Mouse (Mus musculus) cerebellum, adult (tissue): ENCODE results near the gene Col5a3.
"Not testable (repeated sequence)": the region's sequence is repeated elsewhere in the genome, so short reads cannot be mapped to it uniquely, and the experiment has no call there.

Experiments
- ATAC-seq: cut with Nextera tagmentation; 2 replicates; pipeline ENCODE4 v1.9.2; 2017; ENCODE audit warnings: mild to moderate bottlenecking, moderate library complexity, mixed read lengths; ENCODE audit not compliant: insufficient number of reproducible peaks, low FRiP score, low TSS enrichment

Gene Col5a3

DNA sequence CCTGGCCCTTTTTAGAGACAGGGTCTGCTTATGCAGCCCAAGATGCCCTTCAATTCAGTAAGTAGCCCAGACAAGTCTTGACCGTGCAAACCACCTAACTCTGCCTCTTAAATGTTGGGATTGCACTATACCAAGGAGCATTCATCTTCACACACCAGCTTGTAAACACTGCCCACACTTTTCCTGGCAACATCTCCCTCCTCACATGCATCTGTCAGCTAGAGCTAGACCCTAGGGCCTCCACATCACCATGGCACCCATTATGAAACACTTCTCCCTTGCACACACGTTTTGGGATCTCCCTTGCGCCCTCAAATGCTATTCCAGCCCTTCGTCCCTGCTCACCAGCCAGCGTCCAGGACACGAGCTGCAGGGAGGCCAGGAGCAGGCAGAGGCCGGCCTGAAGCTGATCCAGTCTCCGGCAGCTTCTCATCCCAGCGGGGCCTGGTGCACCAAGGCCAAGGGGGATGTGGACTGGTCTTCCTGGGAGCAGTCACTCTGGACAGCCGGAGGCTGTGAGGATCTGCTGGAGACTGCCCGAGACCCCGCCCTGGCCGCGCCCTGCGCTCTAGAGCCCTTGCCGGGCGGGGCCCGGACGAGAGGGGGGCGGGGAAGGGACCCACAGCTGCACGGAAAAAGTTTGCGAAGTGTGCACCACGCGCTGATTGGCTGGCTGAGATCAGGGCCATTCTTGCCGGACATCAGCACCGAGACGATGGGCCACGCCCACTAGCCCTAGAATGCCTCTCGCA is at the start of gene Col5a3:
TSS of gene Col5a3 (minus strand) at position 547 of the 752 bp plus-strand sequence.
- ATAC-seq: no peak

DNA sequence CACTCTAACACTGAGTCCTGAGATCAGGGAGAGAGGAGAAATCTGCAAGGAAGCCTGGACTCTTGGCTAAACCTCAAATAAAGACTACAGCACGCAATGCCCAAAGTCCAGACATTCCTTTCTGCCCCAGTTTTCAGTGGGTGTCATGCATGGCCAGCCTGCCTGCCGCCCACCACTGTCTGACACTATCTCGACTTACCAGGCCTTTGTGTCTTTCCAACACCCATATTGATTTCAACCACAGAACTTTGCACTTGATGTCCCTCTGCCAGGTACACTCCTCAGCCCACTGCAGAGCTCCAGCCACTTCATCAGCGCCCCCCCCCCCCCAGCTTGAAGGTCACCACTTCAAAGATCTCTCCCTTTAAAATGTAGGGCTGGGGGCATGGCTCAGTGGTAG is 47.4 kb upstream of the Col5a3 start:
- ATAC-seq: no peak

DNA sequence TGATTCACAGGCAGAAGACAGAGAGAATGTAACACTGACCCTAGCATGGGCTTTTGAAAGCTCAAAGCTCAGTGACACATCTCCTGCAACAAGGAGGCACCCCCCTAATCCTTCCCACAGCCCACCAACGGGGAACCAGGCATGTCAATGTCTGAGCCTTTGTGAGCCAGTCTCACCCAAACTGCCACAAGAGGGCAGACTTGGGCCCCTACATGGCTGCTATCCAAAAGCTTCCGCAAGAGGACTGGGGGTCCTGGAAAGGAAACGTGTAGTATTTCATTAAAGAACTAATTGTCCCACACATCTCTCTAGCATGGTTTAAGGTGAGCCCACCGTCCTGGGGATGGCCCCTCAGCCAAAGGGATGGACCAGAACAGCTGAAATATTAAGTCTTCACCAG is 47.0 kb upstream of the Col5a3 start:
- ATAC-seq: no peak

DNA sequence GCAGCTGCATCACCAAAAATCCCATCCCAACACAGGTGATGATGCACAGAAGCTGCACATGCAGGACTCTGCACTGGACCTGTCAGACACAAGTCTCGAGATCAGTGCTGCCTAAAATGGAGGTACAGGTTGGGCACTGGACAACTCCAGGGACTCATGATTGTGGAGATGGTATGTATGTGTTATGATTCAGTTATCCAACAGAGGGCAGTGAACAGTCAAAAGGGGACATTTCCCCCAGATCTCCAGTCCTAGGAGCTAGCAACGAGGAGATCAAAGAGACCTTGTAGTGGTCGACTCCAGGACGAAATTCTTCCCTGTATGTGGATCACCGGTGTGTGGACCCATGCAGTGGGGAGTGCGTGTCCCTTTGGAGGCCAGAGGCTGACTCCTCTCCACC is 45.1 kb upstream of the Col5a3 start:
- no peak for ATAC-seq

DNA sequence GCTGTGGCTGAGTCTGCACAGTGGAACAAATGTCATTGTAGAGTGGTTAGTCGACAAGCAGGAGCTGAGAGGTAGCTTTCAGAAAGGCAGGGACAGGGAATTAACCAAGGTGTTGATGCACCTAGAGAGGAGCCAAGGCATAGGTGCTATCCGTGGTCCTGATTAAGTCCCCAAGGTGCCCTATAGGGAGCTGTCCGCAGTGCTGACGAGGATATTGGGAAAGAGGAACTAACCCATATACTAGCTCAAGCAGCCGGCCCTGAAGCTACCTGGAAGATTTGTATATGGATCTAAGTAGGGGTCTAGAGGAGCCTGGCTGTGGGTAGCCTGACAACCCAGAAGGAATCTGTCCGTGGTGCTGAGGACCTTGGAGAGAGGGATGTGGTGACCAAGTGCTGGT is 42.3 kb upstream of the Col5a3 start:
- no peak for ATAC-seq

DNA sequence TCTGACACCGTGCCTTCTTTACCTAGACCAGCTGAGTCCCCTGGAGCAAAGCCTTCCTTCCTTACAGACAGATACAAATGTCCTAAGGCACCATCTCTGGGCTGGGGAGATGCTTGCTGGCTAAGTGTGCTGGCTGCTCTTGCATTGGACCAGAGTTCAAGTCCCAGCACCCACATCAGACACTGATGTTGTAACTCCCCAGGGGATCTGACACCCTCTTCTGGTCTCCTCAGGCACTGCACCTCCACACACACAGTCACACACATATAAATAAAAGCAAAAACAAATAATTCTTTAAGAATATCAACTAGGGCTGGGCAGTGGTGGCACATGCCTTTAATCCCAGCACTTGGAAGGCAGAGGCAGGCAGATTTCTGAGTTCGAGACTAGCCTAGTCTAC is 35.3 kb upstream of the Col5a3 start:
- no peak for ATAC-seq

DNA sequence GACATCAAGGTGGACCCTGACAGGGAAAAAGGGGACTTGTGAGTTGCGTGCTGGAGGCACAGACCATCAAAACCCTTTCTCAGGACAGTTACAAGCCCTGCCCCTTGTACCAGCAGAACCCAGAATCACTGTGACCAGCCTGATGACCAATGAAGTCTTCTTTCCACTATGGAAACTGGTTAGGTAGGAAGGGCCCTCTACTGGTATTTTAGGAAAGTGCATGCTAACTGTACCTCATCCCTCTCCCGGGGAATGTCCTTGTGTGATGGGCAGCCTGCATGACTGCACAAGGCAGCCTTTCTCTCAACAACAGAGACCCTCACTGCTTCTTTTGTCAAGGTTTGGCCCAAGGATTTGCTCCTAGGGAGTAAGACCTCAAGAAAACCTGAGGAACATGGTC is 27.8 kb upstream of the Col5a3 start:
- ATAC-seq: 0 out of 2 replicates have a peak, but pooled peaks have one; percentile 40

DNA sequence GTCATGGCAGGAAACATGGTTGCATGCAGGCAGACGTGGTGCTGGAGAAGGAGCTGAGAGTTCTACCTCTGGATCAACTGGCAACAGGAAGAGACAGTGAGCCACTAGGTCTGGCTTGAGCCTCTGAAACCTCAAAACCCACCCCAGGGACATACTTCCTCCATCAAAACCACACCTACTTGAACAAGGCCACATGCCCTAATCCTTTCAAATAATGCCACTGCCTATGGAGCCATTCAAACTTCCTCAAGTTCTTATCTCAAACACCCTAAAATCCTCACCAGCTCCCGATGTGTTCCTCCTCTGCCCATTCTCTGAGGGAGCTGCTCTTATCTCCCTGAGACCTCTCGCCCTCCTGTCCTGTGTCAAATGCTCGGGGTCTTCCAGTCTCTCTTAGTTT is 27.3 kb upstream of the Col5a3 start:
- ATAC-seq: no peak

DNA sequence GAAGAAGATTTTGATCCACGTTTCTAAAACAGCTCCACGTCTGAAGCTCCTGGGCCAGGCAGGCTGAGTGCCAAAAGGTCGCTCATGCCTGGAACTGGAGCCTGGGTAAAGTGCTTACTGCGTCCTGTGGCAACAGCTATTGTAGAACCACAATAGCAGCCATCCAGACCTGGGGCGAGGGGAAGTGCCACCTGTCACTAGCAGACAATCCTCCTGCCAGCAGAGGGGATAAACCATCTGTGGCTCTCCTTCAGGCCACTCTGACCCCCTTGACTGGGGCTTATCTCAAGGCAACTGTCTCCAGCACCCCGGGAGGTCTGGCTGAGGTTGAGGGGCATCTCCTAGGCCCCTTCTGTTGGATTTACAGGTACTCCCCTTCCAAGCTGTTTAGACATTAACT is 24.1 kb upstream of the Col5a3 start:
- no peak for ATAC-seq

DNA sequence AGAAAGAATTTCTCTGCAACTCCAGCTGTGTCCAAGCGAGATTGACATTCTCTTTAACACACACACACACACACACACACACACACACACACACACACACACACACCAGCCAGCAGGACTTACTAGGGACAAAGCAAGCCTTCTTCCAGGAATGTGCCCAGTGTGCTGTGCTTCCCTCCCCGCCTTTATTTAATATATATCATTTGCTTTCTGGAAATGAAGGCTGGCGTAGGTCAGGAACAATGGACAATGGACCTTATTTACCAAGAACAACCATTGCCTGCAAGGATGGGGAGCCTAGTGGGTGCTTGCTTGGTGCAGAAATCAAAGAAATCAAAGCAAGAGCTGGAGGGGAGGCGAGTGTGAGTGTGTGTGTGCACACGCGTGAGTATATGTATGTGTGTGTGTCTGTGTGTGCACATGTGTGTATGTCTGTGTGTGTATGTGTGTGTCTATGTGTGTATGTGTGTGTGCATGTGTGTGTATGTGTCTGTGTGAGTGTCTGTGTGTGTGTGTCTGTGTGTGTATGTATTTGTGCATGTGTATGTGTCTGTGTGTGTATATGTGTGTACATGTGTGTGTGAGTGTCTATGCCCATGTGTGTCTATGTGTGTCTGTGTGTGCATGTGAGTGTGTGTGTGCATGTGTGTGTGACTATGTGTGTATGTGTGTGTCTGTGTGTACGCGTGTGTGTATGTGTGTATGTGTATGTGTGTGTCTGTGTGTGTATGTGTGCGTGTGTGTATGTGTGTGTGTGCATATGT is 22.5 kb upstream of the Col5a3 start:
- ATAC-seq: no peak

DNA sequence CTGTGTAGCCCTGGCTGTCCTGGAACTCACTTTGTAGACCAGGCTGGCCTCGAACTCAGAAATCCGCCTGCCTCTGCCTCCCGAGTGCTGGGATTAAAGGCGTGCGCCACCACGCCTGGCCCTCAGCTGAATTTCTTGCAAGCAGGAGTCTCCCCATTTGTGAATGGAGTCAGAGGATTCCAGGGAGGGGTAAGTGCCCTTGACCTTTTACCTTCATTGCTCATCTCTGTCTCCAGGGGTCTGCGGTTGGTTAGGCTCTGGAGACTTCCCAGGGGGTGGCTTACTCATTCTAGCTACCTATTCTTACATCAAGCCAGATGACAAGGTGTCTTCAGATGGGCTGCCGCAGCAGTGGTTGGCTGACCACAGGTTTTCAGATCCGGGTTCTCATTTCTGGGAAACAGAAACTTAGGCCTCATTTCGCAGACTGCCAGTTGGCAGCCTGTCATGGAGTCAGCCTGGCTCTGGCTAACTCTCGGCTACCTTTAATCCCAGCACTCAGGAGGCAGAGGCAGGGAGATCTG is 20.6 kb upstream of the Col5a3 start:
- ATAC-seq: not testable (repeated sequence)

DNA sequence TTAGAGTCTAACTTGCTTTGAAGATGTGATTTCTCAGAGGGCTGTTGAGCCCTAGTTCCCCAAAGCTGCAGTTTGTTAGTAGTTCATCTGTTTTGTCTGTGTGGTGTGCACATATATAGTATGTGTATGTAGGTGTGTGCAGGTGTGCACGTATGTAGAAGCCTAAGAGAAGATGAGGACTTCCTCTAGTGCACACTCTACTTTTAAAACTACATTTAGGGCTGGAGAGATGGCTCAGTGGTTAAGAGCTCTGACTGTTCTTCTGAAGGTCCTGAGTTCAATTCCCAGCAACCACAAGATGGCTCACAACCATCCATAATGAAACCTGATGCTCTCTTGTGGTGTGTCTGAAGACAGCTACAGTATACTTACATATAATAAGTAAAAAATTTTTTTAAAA is 20.0 kb upstream of the Col5a3 start:
- no peak for ATAC-seq

DNA sequence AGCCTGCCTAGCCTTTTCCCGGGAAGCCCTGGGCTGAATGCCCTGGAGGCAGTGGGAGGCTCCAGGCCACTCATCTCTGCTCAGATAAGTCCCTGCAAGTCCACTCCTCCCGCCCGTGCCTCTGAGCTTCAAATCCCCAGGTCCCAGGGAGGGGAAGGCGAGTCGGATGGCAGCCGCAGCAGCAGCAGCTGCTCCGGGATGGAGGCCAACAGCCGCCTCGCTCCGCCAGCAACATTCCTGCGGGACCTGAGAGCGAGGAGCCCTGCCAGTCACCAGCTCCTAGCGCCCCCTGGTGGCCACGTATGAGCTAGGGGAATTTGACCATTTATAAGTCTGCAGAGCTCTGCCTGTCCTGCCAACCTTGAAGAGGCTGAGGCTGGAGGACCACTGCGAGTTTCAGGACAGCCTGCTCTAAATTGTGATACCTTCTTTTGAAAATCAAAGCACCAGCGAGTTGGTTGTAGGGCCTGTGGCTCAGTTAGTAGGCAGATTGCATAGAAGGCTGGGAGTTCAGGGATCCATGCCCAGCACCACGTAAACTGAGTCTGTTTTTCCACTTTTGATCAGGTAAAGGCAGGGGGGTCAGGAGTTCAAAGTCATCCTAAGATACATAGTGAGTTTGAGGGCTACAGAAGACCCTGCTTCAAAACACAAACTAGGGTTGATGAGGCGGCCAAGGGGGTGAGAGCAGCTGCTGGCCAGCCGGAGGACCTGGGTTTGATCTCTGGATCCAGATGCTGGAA is 16.2 kb upstream of the Col5a3 start:
- peak; percentile 82 for ATAC-seq

DNA sequence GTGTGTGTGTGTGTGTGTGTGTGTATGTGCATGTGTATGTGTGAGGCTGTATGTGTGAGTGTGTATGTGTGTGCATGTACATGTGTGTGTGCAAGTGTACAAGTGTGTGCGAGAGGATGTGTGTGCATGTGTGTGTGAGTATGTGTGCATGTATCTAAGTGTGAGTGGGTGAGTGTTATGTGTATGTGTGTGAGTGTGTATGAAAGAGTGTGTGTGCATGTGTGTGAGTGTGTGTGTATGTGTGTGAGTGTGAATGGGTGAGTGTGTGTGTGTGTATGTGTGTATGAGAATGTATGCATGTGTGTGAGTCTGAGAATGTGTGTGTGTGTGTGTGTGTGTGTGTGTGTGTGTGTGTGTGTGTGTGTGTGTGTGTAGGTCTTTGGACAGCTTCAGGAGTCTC is 13.3 kb upstream of the Col5a3 start:
- no peak for ATAC-seq

DNA sequence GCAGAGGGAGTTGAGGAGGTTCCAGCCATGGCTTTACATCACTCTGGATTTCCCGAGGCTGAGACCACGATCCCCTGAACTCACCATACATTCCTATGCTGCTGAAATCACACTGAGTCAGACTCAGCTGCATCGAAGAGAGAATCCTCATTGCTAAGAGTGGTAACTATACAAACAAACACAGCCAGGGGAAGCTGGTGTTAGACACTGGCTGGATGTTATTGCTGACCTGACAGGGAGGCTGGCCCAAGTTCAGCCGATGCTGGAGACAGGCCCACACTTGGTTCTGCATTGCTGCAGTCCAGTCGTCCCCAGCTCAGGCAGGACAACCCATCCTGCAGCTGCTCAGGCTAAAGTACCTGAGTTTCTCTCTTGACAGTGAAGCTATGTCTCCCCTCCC is 10.9 kb upstream of the Col5a3 start:
- no peak for ATAC-seq

DNA sequence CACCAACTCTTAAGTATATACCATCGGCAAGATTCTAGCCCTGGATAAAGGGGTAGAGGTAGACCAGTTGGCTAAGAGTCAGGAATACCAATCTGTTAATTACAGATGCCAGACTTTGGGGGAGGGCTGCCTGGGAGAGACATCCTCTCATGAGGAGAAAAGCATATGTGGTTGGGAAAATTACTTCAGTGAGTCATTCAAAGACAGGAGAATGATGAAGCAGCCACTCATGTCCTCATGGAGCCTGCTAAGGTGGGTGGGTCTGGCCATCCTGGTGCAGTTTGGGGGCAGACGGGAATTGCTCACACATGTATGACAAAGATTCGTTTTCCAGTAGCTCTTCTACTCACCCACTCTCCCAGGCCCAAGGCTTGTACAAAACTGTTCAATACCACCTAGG is 8.0 kb upstream of the Col5a3 start:
- no peak for ATAC-seq

DNA sequence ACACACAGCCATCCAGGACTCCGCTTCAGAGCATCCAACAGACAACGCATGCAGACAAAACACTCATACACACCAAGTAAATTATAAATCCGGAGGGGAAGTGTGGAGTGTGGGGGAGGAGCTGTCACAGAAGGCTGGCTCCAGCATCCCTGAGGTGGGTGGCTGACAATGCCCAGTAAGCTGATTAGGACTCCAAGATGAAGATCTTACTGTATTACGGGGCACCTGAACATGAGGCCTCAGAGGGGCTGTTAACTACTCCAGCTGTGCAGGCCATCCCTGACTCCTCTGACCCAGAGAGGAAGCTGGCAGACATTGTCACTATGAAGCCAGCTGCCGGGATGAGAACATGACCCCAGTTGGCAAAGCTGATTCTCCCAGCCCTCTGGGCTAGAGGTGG is 5.1 kb upstream of the Col5a3 start:
- no peak for ATAC-seq

DNA sequence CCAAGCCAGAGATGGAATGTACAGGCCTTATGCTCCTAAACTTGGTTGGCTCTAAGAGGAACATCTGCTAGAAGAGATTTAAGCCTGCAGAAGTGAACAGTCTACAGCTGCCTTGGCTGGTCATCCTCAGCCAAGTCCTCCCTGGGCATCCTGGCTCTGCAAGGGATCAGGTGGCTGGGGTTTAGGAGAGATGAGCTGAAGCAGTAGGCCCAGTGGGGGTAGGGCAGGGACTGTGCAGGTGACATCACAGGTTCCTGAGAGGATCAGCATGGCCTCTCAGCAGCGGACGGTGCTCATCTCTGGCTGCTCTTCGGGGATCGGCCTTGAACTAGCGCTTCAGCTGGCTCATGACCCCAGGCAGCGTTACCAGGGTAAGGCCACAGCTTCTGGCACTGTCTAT is 3.4 kb upstream of the Col5a3 start, which contains the start of gene Rdh8:
TSS of gene Rdh8 (plus strand) at position 268 of the 400 bp plus-strand sequence.
- ATAC-seq: no peak

DNA sequence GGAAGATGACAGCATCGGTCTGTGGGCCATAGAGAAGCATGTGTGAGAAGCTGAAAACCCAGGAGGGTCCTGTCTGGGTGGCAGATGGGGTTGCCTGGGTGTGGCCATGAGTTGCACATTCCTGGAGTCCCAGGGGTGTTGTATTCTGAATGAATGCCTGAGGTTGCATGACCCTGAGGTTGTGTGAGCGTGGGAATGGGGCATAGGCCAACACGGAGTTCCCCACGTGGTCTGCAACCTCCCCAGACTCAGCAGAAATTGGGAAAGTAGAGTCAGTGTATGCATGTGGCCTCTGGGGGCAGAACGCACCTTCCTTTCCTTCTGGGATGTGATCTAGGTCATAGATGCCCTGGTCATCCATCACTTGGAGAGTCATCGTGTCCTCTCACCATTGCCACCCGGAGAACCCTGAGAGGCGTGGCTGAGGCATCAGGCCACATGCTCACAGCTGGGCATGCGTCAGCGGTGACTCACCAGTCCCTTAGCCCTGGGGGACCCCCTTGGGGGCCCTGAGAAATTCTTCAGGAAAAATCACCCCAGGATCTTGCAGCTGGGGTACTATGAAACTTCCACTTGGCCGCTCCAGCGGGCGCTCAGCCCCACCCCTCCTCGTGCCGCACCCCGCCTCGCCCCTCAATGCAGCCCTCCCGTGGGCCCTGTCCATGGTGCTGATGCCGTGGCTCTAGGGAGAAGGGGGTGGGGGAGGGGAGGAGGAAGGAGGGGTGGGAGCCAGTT is 2.2 kb downstream of the Col5a3 start:
- no peak for ATAC-seq

DNA sequence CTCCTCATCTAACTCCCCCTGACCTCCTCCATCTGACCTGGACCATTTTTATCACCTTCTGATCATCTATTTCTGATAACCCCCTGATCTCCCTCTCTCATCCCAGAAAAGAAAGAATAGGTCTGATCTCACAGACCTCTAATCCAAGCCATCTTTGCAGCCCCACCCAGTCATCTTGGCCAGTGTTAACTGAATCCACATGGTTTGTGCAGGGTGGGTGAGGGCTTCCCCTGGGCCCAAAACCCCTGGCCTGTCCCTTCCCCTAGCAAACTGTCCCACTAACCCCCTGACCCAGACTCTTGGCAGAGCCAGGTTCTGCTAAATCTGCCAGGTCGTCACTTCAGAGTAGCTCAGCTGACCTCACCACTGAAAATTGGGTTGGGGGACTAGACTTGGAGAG is 4.1 kb downstream of the Col5a3 start:
- no peak for ATAC-seq
